ENCODE assay signal across 11 mouse cellular contexts in genomic region chr6:84656680-84657079, GRCm38 (mm10).
DNase-seq lines count a peak whose midpoint lies in the region; ATAC-seq and TF ChIP-seq lines count a peak whose summit lies in the region.
"Had no signal": no experiment of that assay in that cellular context is flagged by ENCODE, and none has a peak within 500 bp of the region (broad histone marks: within the 10 kb centered on the region; RNA-seq: fewer than 3 reads in every experiment).

No protein-coding gene starts in this region.

- H3K4me3 ChIP-seq in hindbrain, postnatal 0 days (ENCODE audit: low read length) = no peak overlapping the region
- H3K4me3 ChIP-seq: heart, embryonic 13.5 days; kidney, embryonic 15.5 days; myocyte had no signal

- H3K36me3 ChIP-seq in hindbrain, postnatal 0 days (ENCODE audit: insufficient read depth, low read length) = no peaks in the 10 kb centered on the region
- H3K36me3 ChIP-seq: heart, embryonic 13.5 days; kidney, embryonic 15.5 days had no signal

- 65% methylated on average over 2 of the region's 2 CpGs for WGBS in hindbrain, postnatal 0 days

- no peak overlapping the region for H3K9ac ChIP-seq in hindbrain, postnatal 0 days (replicated peaks; ENCODE audit: low read length)
- H3K9ac ChIP-seq: heart, embryonic 13.5 days; kidney, embryonic 15.5 days had no signal

- ATAC-seq in erythroid progenitor cell, adult 5-6 weeks (replicated peaks; ENCODE audit: low FRiP score, poor library complexity, severe bottlenecking) = no peak
- ATAC-seq in hindbrain, postnatal 0 days = no peak

- peak; percentile 54 for DNase-seq in heart, adult 11 months
- DNase-seq in heart, postnatal 10 days = no peak
- DNase-seq in 416B (ENCODE audit: low read depth) = peak; percentile 86
- DNase-seq in adrenal gland, postnatal 14 days = peak; percentile 33
- peak; percentile 35 for DNase-seq in lung, postnatal 25 days (ENCODE audit: low spot score)
- no peak for DNase-seq in gastrocnemius, adult 8-10 months (ENCODE audit: low spot score in 2 of 2)
- no peak for DNase-seq in hindbrain, postnatal 0 days (ENCODE audit: low spot score)

- no peaks in the 10 kb centered on the region for H3K9me3 ChIP-seq in hindbrain, postnatal 0 days (ENCODE audit: low read length)
- H3K9me3 ChIP-seq: heart, embryonic 13.5 days; kidney, embryonic 15.5 days had no signal

- no peak overlapping the region for H3K4me2 ChIP-seq in hindbrain, postnatal 0 days (ENCODE audit: low read depth, low read length)
- H3K4me2 ChIP-seq: heart, embryonic 13.5 days; kidney, embryonic 15.5 days had no signal

- no peak for TF ChIP-seq CTCF in hindbrain, postnatal 0 days (IDR thresholded peaks at IDR 0.05; ENCODE audit: low read depth)

- H3K27me3 ChIP-seq in hindbrain, postnatal 0 days (ENCODE audit: insufficient read depth, low read length) = no peaks in the 10 kb centered on the region
- H3K27me3 ChIP-seq: heart, embryonic 13.5 days; kidney, embryonic 15.5 days had no signal

- no peaks in the 10 kb centered on the region for H3K4me1 ChIP-seq in hindbrain, postnatal 0 days (ENCODE audit: insufficient read depth, low read length)
- H3K4me1 ChIP-seq: heart, embryonic 13.5 days had no signal

- intact Hi-C loops in heart, postnatal 10 days (cut with DNase I) = no loop called here

- no peak overlapping the region for H3K27ac ChIP-seq in hindbrain, postnatal 0 days
- H3K27ac ChIP-seq: heart, embryonic 13.5 days; kidney, embryonic 15.5 days had no signal

Comparison
In these comparisons a context has a peak if more than half of its experiments do, and no peak if none do; other contexts are left out.
1. DNase-seq: peak in heart, adult 11 months (single experiment), 416B (single experiment), adrenal gland, postnatal 14 days (single experiment) and lung, postnatal 25 days (single experiment); none in heart, postnatal 10 days (0 of 2), gastrocnemius, adult 8-10 months (0 of 2) and hindbrain, postnatal 0 days (single experiment).